Mouse (Mus musculus): ENCODE results near the gene Akap6.
"Not testable (repeated sequence)": the region's sequence is repeated elsewhere in the genome, so short reads cannot be mapped to it uniquely, and the experiment has no call there.

Gene Akap6

DNA sequence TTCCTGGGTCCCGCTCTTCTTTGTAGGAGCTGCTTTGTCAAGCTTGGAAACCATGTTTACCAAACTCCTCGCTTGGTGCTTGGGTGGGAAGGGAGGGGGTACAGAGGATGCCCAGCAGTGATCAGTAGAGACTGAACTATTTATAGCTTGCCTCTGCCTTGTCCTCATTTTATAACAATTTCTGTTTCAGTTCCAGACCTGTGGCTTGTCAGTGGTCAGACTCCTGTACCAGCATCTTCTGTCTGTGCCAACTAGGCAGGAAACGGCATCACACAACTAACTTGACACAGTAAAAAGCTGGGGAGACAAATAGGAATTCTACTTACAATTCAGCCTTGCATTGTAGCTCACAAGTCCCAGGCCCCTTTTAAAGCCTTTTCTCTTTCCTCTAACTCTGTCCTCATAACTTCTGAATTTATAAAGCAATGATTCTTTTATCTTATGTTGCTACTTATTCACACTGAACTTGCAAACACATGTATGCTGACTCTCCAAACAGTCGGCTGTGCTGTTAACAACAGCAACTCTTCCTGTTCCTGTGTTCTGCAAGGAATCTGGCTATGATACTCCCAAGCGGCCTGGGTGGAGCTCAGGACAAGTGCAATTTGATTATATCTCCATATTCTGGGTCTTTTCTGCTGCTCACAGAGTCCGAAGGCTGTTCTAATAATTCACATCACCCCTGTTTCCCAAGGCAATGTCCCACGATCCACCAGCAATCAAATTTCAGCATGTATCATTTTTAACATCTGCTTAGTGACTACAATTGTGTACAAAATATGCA lies 12.9 kb downstream of the Akap6 start:
- no peak for DNase-seq (ENCODE audit: low spot score)

DNA sequence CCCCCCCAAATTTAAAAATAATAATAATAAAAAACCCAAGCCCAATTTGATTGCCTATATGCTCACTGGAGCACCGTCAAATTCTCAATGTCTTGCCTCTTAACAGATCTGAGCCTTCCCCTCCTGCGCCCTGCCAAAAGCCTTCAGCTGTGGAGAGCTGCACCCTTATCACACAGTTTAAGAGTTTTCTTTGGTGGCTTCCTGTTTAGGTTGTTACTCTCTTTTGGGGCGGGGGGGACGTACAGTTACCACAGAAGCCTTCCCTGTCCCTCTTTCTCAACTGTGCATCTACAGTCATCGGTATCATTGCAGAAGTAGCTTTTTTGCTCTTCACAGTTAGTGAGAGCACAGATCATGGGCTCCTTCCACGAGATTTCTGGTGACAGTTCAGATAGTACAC lies 19.2 kb downstream of the Akap6 start:
- no peak for DNase-seq (ENCODE audit: low spot score)

DNA sequence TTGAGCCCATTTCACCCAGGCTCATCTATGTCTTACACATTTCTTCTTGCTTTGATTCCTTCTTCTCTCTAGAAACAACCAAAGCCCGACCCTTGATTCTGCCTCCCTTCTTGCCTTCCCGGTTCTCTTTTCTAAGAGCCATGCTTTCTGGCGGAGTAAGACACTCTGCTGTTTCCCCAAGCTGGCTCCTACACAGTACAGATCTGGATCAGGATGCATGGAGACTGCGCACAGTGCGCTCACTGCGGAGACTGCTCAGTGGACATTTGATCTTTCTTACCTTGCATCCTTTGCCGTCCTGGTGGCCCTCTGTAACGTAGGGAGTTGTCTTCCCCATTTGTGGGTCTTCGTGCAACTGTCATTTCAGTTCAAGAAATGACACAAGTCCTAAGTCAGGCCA lies 20.0 kb downstream of the Akap6 start:
- no peak for DNase-seq (ENCODE audit: low spot score)

DNA sequence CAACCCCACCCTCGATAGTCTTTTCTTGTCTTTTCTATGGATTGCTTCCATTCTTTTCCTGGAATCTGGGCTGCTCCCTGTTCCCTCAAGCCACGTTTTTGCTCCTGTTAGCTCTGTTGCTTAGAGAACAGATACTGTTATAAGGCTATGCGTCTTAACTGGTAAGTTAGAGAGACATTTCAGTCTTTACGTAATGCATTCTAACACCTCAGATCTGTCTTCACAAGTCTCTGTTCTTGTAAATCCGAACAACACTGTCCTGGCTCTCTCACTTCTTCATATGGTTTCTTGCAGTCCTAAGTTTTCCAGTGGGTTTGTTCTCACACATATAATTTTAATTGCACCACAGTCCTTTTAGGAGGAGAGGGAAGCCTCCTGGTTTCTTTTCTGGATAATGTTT lies 20.5 kb downstream of the Akap6 start:
- DNase-seq (ENCODE audit: low spot score), result no peak

DNA sequence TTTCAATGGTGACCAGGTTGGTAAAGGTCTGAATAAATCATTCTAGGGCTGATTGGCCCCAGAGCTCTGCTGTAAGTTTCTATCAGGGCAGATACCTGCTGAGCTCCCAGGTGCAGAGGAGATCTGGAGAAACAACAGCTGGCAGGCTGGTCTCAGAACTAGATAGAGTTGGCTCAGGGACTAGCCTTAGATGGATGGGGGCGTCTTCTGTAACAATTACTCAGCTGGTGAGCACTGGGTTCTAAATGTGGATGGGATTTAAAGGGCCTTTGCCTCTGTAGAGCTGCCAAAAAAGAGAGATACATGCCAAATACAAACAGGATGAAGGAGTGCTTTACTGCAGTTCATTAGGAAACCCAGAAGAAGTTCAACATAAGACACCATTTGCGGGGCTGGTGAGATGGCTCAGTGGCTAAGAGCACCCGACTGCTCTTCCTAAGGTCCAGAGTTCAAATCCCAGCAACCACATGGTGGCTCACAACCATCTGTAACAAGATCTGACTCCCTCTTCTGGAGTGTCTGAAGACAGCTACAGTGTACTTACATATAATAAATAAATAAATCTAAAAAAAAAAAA lies 24.9 kb downstream of the Akap6 start:
- DNase-seq (ENCODE audit: low spot score), result not testable (repeated sequence)

DNA sequence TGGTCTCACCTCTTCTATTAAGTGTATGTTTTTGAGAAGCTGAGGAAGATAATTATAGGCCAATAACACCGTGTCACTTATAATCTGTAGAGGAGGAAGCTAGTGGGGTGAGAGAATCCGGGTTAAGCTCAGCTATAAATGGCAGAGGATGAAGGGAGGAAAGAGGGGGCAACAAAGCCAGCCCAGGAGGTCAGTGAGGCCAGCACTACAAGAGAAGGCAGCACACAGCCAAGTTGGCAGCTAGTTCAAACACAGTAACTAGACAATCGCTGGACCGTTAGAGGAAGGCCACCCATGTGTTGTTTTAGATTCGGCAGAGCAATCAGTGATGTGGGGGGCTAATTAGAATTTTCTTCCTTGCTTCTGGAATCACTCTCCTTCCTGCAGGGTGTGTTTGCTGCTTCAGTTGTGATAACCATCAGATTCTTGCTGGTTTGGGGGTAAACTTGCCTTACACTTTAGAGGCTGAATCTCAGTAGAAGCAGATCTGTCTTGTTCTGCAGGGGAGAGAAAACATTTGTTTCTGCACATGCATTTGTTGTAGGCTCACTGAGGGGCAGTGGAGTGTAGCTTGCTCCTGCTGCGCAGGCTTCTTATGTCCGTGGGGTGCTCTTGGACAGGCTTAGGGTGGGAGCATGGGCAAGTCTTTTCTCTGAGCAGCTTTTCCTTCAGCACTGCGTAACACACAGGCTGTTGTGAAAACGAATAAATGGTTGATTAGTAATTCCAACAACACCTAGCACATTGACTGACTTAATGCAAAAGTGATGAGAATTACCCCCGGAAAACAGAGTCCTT lies 27.4 kb downstream of the Akap6 start:
- peak; percentile 33 for DNase-seq (ENCODE audit: low spot score)

DNA sequence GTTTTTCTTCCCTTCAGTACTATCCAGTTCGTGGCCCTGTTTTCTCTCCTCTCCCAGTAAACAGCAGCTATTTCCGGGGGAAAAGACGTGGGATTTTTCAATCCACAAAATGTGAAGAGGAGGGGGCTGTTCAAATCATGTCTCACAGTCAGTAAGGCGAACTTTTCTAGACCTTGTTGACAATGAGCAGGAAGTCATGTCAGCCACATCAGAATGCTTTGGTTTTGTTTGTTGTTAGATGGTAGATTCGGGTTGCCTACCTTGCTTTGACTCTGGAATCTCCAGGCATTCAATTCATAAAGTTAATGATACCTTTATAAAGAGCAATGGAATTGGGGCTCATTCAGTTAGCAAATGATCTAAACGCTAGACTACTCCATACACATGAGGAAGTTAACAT lies 30.2 kb downstream of the Akap6 start:
- DNase-seq (ENCODE audit: low spot score), result no peak

DNA sequence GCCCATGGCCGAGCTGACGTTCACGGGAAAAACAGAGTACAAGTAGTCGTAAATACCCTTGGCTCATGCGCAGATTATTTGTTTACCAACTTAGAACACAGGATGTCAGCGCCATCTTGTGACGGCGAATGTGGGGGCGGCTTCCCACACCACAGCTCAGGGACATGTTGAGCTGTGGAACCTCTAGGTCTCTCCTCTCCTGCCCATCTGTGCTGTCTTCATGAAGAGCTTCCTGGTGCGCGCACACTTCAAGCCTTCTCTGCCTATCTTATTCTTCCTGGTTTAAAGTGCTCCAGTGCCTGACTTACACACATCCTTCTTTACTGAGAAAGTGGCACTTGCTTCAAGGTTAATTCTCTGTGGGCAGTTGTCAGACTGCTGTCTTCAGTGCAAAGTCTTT lies 36.0 kb downstream of the Akap6 start:
- not testable (repeated sequence) for DNase-seq (ENCODE audit: low spot score)

DNA sequence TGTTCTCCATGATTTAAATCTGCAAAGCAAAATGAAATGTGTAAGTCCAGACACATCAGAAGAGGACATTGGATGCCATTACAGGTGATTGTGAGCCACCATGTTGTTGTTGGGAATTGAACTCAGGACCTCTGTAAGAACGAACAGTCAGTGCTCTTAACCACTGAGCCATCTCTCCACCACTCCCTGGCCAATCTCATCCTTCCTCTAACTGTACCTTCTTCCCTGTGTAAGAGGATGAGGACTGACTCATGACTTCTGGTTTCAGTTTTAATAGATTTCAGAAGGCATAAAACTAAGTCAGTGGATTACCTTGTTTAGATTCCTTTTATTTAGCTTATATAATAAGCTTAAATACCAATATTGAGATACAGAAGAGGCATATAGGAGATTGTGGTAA lies 38.0 kb downstream of the Akap6 start:
- no peak for DNase-seq (ENCODE audit: low spot score)

DNA sequence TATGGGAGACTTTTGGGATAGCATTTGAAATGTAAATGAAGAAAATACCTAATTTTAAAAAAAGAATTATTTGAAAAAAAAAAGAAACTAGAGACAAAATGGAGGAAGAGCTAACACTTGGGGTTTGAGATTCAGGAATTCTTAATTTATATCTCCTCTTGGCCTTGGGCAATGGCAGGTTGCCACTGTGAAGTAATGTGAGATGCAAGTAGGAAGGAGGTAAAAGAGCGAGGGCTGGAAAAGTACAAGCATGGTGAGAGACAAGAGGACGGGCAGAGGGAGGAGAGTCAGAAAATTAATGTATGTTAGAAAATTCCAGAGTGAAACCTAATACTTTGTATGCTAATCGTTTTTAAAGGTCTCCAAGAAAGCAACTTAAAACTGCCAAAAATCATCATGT lies 40.1 kb downstream of the Akap6 start:
- DNase-seq (ENCODE audit: low spot score), result no peak

DNA sequence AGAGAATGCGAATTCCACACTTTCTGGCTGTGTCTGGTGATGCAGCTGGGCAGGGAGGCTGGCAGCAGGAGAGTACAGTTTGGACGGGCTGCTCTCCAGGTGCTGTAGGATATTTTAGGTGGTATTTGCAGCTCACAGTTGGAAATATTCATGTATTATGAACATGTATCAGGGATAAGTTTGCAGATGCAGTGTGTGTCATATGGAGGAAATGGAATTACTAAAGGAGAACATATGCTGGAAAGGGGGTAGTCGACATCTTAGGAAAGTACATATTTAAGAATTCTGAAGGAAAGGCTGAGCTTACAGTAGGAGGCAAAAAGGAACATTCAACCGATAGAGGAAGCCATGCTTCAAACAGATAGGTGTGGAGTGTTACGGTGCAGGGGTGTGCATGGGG lies 42.6 kb downstream of the Akap6 start:
- no peak for DNase-seq (ENCODE audit: low spot score)

DNA sequence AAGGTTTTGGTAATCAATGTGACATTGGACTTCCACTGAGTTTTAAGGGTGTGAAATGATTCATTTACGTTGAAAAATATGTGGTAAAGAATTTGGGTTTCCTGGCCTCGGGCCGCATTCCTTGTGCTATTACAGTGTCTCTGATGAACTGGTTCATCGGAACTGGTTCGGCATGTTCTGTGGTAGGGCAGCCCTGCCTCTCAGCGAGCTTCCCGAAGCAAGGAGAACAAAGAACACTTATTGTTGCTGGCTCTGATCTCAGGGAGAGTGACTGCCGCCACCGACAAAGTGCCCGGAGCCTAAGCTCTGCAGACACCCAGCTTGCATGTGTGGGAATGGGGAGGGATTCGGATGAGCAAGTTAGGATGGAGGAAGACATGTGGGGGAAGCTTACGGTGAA lies 50.8 kb downstream of the Akap6 start:
- DNase-seq (ENCODE audit: low spot score), result no peak

DNA sequence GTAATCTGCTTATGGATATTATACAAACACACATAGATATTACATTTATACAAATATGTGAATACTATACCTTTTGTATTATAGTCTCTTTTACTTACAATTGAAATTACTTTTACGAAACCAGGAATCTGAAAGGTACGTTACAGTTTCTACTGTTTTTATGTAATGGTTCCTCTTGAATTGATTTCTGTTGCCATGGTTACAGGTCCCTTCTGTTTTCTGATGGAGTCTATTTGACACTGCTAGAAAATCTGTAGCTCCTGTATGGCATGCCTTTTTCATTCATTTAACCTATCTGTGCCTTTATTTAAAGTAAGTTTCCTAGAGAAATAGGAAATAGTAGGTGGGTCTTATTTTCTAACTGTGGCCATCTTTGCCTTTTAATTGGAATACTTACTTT lies 56.5 kb downstream of the Akap6 start:
- no peak for DNase-seq (ENCODE audit: low spot score)

DNA sequence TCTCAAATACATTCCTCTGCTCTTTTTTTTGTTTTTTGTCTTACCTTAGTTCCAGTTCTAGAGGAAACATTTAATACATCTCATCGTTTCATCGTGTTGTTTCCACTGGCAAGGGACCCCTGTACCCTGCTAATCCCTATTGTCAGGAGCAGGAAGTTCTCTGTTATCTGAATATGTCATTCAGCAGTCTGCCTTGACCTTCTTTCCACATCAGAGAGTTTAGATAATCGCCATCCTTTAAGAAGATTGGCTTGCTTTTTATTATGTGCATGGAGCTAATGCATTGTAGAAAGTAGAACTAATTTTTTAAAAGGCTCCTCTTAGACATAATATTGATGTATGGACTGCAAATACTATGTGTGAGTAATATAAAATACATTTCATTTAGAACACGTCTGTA lies 58.7 kb downstream of the Akap6 start:
- DNase-seq (ENCODE audit: low spot score), result peak; percentile 68

DNA sequence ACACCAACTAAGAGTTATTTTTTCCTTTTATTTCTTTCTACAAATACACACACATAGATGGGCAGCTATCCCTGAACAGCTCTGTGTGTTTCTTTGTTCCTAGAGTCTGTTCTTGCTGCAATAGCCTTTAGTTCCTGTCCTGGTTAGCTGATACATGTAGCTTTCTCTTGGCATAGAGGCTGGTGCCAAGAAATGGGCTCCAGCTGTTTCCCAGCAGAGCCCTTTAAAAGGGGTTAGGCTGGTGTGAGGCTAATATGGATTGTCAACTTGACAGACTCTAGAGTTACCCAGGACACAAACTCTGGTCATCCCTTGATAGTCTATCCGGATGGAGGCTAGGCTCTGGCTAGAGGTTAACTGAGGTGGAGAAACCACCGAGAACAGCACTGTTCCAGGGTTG lies 64.9 kb downstream of the Akap6 start:
- DNase-seq (ENCODE audit: low spot score), result no peak

DNA sequence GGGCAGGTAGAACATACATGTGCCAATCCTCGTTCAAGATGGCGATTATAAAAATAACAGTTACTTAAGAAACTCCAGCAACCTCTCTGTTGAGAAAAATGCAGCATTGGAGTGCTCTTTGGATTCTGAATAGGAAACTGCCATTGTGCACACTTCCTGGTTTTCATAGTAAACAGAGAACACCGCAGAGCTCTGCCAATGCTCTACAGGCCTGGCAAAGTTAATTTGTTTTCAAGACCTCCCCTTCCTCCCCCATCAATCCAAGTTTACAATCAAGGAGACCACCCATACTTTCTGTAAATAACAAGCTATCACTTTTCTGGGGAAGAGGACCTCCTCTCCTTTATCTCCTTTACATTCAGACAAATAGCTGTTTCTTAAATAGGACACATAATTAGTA lies 65.6 kb downstream of the Akap6 start:
- DNase-seq (ENCODE audit: low spot score), result no peak

DNA sequence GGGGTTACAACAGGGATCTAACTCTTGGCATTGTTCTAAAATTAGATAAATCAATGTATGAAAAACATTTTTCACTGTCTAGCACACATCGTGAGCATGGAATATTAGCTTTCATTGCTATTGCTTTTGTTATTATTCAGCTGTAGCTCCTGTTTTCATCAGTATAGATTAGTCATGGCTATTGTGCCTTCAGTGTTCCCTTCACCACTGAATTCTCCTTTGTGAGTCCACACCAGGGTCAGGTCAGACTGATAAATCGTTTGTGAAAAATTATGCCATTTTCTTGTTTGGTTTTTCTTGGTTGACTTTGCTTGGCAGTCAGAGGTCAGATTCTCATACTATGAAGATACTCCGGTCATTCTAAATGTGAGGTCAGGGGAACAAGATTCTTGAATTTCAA lies 70.4 kb downstream of the Akap6 start:
- DNase-seq (ENCODE audit: low spot score), result no peak

DNA sequence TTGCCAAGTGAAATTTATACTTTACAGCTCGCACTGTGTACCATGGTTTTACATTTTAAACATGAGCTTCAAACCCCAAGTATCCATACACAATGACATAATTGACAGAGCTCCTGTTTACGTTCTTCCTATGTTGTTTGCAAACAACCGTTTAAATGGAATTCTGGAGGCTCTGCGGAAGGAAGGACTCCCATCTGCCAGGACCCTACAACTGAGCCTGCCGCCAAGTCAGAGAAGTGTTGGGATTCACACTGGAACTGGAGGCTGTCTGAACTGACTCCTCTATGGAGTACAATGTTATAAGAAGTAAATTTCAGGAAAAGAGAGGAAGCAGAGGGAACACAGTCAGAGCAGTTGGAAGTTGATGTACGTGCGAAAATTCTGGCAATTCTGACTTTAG lies 72.7 kb downstream of the Akap6 start:
- DNase-seq (ENCODE audit: low spot score), result no peak

DNA sequence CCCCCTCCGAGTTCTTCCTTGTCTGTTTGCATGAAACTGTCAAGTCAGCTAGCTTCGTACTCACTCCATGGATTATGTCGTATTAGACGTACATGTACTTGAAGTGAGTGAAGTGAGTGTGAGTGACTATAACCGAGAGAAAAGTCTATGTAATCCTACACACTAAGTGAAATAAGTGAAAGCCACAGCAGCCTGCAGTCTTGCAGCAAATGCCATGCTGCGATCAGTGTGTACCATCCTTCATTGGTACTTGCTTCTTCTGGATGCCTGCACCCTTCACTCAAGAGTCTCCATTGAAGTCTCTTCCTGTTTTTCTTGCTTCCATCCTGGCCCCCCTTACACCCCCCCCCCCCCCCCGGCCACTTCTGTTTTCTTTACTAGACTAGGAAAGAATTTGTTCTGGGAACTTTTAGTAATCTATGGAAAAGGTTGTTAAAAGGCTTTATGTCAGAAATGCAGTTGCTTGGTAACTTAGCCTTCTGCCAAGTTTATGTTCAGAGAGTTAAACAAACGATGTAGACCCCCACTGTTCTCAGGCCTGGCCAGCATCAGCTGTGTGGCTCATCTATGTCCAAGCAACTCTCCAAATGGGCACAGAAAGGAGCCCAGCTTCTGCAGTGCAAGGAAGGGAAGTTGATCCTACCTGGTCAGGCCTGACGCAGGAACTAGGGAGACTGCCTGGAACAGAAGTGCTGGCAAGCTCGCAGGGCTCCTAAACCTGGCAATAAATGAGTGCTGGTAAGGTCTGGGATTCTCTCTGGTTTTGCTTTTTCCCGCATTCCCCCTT lies 73.5 kb downstream of the Akap6 start:
- no peak for DNase-seq (ENCODE audit: low spot score)

DNA sequence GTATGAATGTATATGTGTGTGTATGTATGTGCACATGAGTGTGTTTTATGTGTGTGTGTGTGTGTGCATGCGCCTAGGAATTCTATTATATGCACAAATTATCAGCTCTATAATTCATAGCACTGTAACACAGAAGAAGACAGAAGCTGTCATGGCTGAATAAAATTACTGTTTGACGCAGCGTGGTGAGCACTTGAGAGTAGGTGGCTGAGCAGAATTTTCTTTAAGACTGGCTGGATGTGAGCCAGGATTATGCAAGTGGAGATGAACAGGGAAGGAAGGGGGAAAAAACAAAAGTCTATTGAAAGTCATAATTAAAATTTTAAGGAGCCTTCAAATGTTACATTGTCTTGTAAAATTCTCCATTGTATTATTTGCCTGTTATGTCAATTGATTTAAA lies 74.7 kb downstream of the Akap6 start:
- no peak for DNase-seq (ENCODE audit: low spot score)

DNA sequence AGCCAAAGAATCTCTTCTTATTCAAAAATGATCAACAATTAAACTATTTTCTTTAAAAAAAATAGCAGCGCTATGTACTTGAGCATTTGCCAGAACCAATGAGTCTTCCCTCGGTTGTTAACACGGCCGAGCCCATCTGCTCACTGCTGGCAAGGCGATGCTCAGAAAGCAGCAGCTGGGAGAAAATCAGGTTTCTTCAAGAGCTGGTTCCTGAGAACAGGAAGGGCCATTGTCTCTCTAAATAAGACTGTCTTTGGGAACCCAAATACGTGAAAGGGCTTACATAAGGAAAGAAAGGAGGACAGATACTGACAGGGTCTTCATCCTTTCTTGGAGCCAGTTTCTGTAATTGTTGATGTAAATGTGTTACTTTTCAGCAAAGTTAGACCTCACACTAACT lies 75.2 kb downstream of the Akap6 start:
- DNase-seq (ENCODE audit: low spot score), result peak; percentile 31

DNA sequence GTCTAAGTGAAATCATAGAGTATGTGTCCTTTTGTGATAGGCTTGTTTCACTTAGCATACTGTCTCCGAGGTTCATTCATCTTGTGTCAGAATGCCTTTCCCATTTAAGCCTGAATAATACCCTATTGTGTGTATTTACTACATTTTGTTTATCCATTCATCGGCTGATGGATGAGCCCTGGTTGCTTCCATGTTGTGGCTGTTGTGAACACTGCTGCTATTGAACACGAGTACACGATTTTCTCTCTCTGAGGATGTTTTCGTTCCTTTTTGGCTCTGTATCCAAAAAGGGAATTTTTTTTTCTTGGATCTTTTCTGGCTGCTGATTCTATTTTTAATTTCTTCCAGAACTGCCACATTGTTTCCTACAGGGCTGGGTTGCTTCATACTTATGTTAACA lies 81.0 kb downstream of the Akap6 start:
- DNase-seq (ENCODE audit: low spot score), result no peak

DNA sequence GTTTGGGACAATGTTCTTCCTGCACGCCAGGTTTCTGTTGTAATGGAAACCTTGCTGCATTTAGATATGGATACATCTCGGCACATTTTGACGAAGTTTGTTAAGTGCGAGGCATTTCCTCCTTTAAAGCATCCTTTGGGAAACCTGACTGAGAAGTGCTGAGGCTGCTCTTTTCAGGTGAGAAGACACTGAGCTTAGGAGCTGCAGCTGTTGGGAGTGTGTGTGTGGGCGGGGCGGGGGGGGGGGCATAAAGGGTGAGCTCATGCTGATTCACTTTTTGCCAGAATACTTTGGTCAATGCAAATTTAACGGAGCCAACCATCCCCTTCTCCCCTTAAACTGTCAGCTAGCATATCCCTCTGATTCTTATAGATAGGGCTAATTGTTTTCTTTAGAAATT lies 81.9 kb downstream of the Akap6 start:
- DNase-seq (ENCODE audit: low spot score), result no peak

All from retina, embryonic 14.5 days (tissue).